Mouse (Mus musculus): Measurements from ENCODE around the gene Aup1.
A peak's percentile ranks its signal among the peaks of the same experiment; 100 is the strongest.

DNA sequence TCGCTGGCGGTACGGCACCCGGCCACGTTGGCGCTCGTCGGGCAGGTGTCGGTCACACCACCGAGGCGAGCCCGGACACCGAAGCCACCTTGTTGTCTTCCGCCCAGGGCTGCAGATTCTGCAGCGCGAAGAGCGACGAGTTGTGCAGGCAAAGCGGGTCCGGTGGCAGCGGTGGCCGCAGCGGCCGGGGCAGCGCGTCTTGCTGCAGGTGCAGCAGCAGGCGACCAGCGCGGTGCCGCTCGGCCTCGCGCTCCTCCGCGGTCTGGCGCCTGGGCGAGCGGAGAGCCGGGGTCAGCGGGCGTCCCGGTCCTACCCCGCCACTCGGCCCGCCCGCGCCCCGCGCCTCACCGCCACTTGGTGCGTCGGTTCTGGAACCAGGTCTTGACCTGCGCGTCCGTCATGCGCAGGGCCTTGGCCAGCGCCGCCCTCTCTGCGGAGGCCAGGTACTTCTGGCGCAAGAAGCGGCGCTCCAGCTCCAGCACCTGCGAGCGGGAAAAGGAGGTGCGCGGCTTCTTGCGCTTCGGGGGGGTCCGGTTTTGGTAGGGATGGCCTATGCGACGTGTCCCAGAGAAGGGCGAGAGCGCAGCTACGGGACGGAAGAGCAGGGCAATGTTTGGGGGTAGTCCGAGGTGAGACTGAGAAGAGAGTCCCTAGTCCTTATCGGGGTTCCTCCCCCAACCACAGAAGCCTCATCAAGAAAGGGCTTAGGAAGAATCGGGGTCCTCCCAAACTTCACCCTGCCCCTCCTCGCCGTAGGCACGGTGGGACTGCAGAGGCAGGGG is 14.6 kb downstream of the Aup1 start:
- 0 out of 2 replicates have a peak, but pooled peaks have one; percentile 25 for TF ChIP-seq CTCF (IDR thresholded peaks at IDR 0.05; ENCODE audit: low read depth)
- TF ChIP-seq EP300 (optimal IDR thresholded peaks at IDR 0.05), result no peak

Measured in stomach, postnatal 0 days (tissue).